Mouse (Mus musculus) heart, postnatal 0 days (tissue): Measurements from ENCODE around the gene Bloc1s4.

ENCODE experiments used
- CTCF ChIP-seq: IDR thresholded peaks from 2 replicates; pipeline ENCODE4 v1.5.1; 2016; ENCODE audit warnings: antibody characterized with exemption, control low read depth, low read depth
- EP300 ChIP-seq: IDR thresholded peaks from 2 replicates; pipeline ENCODE4 v1.6.1; 2016; ENCODE audit warnings: antibody characterized with exemption, low read depth

GRCm38 (mm10) chr5:36731901-36732652 lies 16.4 kb downstream of the Bloc1s4 start:
- TF ChIP-seq EP300 (no peak), CTCF (no peak)
